8 mouse cellular contexts compared by ENCODE assay signal in genomic region chr12:86829581-86830246, GRCm38 (mm10). TPM values are rescaled to one million over a fixed set of nuclear protein-coding genes. Genes with fewer than 3 reads are reported as not detected.
DNase-seq lines count a peak whose midpoint lies in the region; ATAC-seq and TF ChIP-seq lines count a peak whose summit lies in the region.
"Had no signal": no experiment of that assay in that cellular context is flagged by ENCODE, and none has a peak within 500 bp of the region (broad histone marks: within the 10 kb centered on the region; RNA-seq: fewer than 3 reads in every experiment).

No protein-coding gene starts in this region.

- no peaks in the 10 kb centered on the region for H3K27me3 ChIP-seq in stomach, embryonic 14.5 days (ENCODE audit: control insufficient read depth, insufficient read depth, low read length)
- H3K27me3 ChIP-seq in stomach, postnatal 0 days (ENCODE audit: control insufficient read depth, insufficient read depth, low read length), result no peaks in the 10 kb centered on the region
- H3K27me3 ChIP-seq in heart, embryonic 10.5 days (ENCODE audit: insufficient read depth, poor library complexity, severe bottlenecking), result no peaks in the 10 kb centered on the region
- H3K27me3 ChIP-seq in liver, embryonic 14.5 days (ENCODE audit: control insufficient read depth, insufficient read depth, low read length), result no peaks in the 10 kb centered on the region

- H3K36me3 ChIP-seq in stomach, embryonic 14.5 days (ENCODE audit: control insufficient read depth, insufficient read depth, low read length), result no peaks in the 10 kb centered on the region
- H3K36me3 ChIP-seq in stomach, postnatal 0 days (ENCODE audit: control insufficient read depth, insufficient read depth, low read length), result no peaks in the 10 kb centered on the region
- no peaks in the 10 kb centered on the region for H3K36me3 ChIP-seq in heart, embryonic 10.5 days
- no peaks in the 10 kb centered on the region for H3K36me3 ChIP-seq in liver, embryonic 14.5 days (replicated peaks; ENCODE audit: control insufficient read depth, insufficient read depth, low read depth)

- no peak overlapping the region for H3K4me2 ChIP-seq in stomach, embryonic 14.5 days (replicated peaks; ENCODE audit: low read depth, low read length)
- no peak overlapping the region for H3K4me2 ChIP-seq in stomach, postnatal 0 days (replicated peaks; ENCODE audit: low read depth)
- H3K4me2 ChIP-seq in liver, embryonic 14.5 days (ENCODE audit: low read depth), result peak overlapping the region; percentile 11; the same call in 1 of the 2 replicates

- peak overlapping the region; percentile 44; the same call in 1 of the 2 replicates for H3K27ac ChIP-seq in stomach, embryonic 14.5 days (ENCODE audit: low read length)
- no peak overlapping the region for H3K27ac ChIP-seq in stomach, postnatal 0 days (replicated peaks)
- peak overlapping the region; percentile 96 for H3K27ac ChIP-seq in heart, embryonic 10.5 days
- H3K27ac ChIP-seq in liver, embryonic 14.5 days, result no peak overlapping the region; the same call in 1 of the 2 replicates

- no peak for DNase-seq in stomach, postnatal 0 days (ENCODE audit: low spot score)
- DNase-seq in heart, embryonic 10.5 days (ENCODE audit: low spot score), result no peak
- no peak for DNase-seq in liver, embryonic 14.5 days (ENCODE audit: low read depth in 3 of 3, low spot score in 3 of 3)
- DNase-seq in urinary bladder, postnatal 4 days (ENCODE audit: low spot score in 2 of 2), result no peak
- no peak for DNase-seq in MN1 (ENCODE audit: low spot score)
- no peak for DNase-seq in cerebellum, adult 8-10 months
- DNase-seq: kidney, adult 8-10 months had no signal

- 64% methylated on average over 16 of the region's 16 CpGs for WGBS in stomach, embryonic 14.5 days
- 63% methylated on average over 16 of the region's 16 CpGs for WGBS in stomach, postnatal 0 days
- WGBS in heart, embryonic 10.5 days, result 47% methylated on average over 16 of the region's 16 CpGs
- 34% methylated on average over 16 of the region's 16 CpGs for WGBS in liver, embryonic 14.5 days (ENCODE audit: insufficient replicate concordance)

- ATAC-seq in stomach, embryonic 14.5 days (ENCODE audit: insufficient number of reproducible peaks, insufficient read depth, low FRiP score, low read depth), result no peak
- no peak for ATAC-seq in stomach, postnatal 0 days (ENCODE audit: low FRiP score, low TSS enrichment)
- no peak for ATAC-seq in liver, embryonic 14.5 days (ENCODE audit: insufficient read depth)

- no peak overlapping the region for H3K9ac ChIP-seq in stomach, embryonic 14.5 days (replicated peaks; ENCODE audit: low read depth, low read length)
- H3K9ac ChIP-seq in stomach, postnatal 0 days (ENCODE audit: low read length), result no peak overlapping the region
- no peak overlapping the region for H3K9ac ChIP-seq in liver, embryonic 14.5 days (replicated peaks)

- TF ChIP-seq CTCF in stomach, postnatal 0 days (IDR thresholded peaks at IDR 0.05; ENCODE audit: low read depth), result no peak
- no peak for TF ChIP-seq CTCF in liver, embryonic 14.5 days (IDR thresholded peaks at IDR 0.05; ENCODE audit: low read depth)

- no peaks in the 10 kb centered on the region for H3K9me3 ChIP-seq in stomach, embryonic 14.5 days (ENCODE audit: control insufficient read depth, low read depth, low read length)
- no peaks in the 10 kb centered on the region for H3K9me3 ChIP-seq in stomach, postnatal 0 days (ENCODE audit: control insufficient read depth, low read length)
- H3K9me3 ChIP-seq in heart, embryonic 10.5 days, result no peaks in the 10 kb centered on the region
- no peaks in the 10 kb centered on the region for H3K9me3 ChIP-seq in liver, embryonic 14.5 days (ENCODE audit: control insufficient read depth, low read length)

- no peak for TF ChIP-seq EP300 in stomach, postnatal 0 days (optimal IDR thresholded peaks at IDR 0.05)
- no peak for TF ChIP-seq EP300 in liver, embryonic 14.5 days (IDR thresholded peaks at IDR 0.05; ENCODE audit: low read depth)

- H3K4me3 ChIP-seq in stomach, embryonic 14.5 days (ENCODE audit: low read depth, low read length), result no peak overlapping the region
- H3K4me3 ChIP-seq in stomach, postnatal 0 days (ENCODE audit: low read depth, low read length), result no peak overlapping the region
- no peak overlapping the region for H3K4me3 ChIP-seq in heart, embryonic 10.5 days
- no peak overlapping the region for H3K4me3 ChIP-seq in liver, embryonic 14.5 days (ENCODE audit: insufficient read depth in 1 of 2, low read depth in 2 of 2, low read length in 2 of 2)

- peaks cover 36% of the 10 kb centered on the region for H3K4me1 ChIP-seq in stomach, embryonic 14.5 days (ENCODE audit: control insufficient read depth, insufficient read depth, low read length)
- H3K4me1 ChIP-seq in stomach, postnatal 0 days (replicated peaks; ENCODE audit: control insufficient read depth, insufficient read depth), result peaks cover 12% of the 10 kb centered on the region
- H3K4me1 ChIP-seq in heart, embryonic 10.5 days, result peaks cover 72% of the 10 kb centered on the region
- H3K4me1 ChIP-seq in liver, embryonic 14.5 days (replicated peaks; ENCODE audit: control insufficient read depth in 2 of 2, insufficient read depth in 2 of 2, low read length in 1 of 2), result peaks cover 53 to 59% of the 10 kb centered on the region in 2 experiments

RNA-seq across cellular contexts. Expression of gene Irf2bpl, which starts 54.9 kb away (rescaled TPM):
- polyA plus RNA-seq in stomach, embryonic 14.5 days (2014; fragmentation: Nextera tagmentation; extraction: Ambion mirVana), result 18.2 and 21.6 TPM in 2 replicates
- 19.1 and 19.8 TPM in 2 replicates for polyA plus RNA-seq in stomach, postnatal 0 days (2015; fragmentation: Nextera tagmentation; extraction: Ambion mirVana)
- 28.7 and 35.3 TPM in 2 replicates for polyA plus RNA-seq in heart, embryonic 10.5 days (2016; fragmentation: Nextera tagmentation; extraction: Ambion mirVana)
- polyA plus RNA-seq in liver, embryonic 14.5 days (2012; rRNA removed), result 1.4 and 1.5 TPM in 2 replicates
- polyA plus RNA-seq in liver, embryonic 14.5 days (2014; fragmentation: Nextera tagmentation; extraction: Ambion mirVana), result 1.4 and 1.5 TPM in 2 replicates

Comparison
In these comparisons a context has a peak if more than half of its experiments do, and no peak if none do; other contexts are left out.
1. H3K27ac ChIP-seq: peak in stomach, embryonic 14.5 days (single experiment) and heart, embryonic 10.5 days (single experiment); none in stomach, postnatal 0 days (single experiment) and liver, embryonic 14.5 days (single experiment).